Mouse (Mus musculus) CD4-positive, CD25-positive, alpha-beta regulatory T cell, adult 4 months (primary cell): Measurements from ENCODE around the gene Gm45208. TPM values are rescaled to one million over a fixed set of nuclear protein-coding genes. Genes with fewer than 3 reads are reported as not detected.

Source experiments
- ATAC-seq: one replicate; pipeline ENCODE4 v1.8.0; 2017
- polyA plus RNA-seq, 2 experiments: library from polyadenylated mRNA; unstranded; fragments of 100-300 nt; shearing (Covaris generic); gene quantifications; one replicate each; pipeline ENCODE4 v1.2.1; 2017

Gene Gm45208
- polyA plus RNA-seq, 2 experiments from 2014 or later: 1.0 TPM; not detected in 1

DNA sequence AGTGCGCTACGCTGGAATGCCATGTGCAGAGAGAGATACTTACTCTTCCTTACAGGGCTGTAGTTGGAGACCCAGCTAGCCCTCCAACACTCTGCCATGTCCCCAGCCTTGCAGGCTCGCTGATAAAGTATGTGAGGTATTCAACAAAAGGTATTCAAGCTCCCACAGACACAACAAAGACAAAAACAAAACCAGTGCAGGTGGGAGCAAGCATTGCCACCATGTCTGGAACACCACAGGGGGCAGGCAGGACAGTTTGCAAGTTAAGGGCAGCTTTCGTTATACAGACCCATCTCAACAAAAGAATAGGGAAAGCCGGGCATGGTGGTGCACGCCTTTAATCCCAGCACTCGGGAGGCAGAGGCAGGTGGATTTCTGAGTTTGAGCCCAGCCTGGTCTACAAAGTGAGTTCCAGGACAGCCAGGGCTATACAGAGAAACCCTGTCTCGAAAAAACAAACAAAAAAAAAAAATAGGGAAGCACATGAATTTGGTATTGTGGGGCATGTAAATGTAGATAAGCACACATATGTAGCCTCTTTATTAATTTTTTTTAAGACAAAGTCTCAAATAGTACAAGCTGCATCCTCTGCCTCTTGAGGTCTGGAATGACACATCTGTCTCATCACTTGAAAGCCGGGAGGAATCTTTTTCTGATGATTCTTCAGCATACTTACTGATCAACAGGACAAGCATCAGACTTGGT is 53.6 kb downstream of the Gm45208 start:
- ATAC-seq: no peak

DNA sequence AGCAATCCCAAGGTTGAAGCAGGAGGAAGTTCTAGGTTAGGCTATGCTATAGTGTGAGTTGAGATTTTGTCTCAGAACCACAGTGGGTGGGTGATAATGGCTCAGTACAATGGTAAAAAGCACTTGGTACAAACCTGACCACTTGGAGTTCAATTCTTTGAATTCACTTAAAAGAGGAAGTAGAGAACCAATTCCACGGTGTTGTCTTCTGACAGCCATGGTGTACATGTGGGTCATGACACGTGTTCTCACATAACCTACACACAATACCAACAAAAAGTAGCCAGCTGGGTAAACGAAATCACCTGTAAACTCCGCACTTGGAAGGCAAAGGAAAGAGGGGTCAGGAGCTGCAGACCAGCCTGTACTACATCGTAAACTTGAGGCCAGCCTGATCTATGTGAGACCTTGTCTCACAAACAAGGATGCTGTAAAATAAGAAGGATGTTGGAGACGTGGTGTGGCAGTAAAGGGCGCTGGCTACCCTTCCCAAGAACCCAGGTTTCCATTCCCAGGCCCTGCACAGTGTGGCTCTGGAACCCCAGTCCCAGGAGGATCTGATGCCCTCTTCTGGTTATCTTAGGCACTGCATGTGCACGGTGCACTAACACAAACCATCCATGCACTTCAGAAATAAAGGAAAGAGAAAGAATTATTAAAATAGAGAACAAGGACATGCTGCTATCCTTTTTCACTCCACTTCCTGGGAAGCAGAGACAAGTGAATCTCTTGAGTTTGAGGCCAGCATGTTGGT is 54.5 kb downstream of the Gm45208 start:
- peak; percentile 63 for ATAC-seq

DNA sequence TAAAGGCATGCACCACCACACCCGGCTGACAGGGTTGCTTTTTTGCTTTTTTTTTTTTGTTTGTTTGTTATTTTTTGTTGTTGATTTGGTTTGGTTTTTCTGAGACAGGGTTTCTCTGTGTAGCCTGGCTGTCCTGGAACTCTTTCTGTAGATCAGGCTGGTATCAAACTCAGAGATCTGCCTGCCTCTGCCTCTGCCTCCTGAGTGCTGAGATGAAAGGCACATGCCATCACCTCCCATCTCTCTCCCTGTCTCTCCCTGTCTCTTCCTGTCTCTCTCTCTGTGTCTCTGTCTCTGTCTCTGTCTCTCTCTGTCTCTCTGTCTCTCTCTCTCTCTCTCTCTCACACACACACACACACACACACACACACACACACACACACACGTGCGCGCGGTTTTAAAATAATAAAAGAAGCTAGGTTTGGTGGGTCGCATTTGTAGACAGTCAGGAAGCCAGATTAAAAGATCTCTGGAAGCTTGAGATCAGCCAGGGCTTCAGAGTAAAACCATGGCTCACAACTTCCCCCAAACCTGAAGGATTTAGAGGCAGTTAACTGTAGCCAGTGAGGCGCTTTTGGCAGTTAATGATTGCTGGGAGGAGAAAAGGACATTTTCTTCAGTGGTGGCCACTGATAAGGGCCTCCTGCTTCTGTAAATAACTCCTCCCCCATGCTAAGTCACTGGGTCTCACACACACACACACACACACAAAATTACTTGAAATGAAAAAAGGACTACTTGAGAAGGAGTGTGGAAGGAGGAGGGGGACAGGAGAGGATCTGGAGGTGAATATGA is 56.6 kb downstream of the Gm45208 start:
- no peak for ATAC-seq

GRCm38 (mm10) chrX:7779294-7779693 is 57.2 kb downstream of the Gm45208 start:
- no peak for ATAC-seq

Other genes with a start within 250 kb of the Gm45208 start
- gene Foxp3, start 148.6 kb upstream of the Gm45208 start, polyA plus RNA-seq: 10 to 100 TPM; 48.7 to 55.3 TPM
- 1 to 10 TPM; 3.4 to 9.2 TPM for gene Ppp1r3f, start 148.0 kb upstream of the Gm45208 start, polyA plus RNA-seq
- gene Ccdc22, start 116.7 kb upstream of the Gm45208 start, polyA plus RNA-seq: 10 to 100 TPM; 14.0 to 27.4 TPM
- gene Cacna1f, start 115.2 kb upstream of the Gm45208 start, polyA plus RNA-seq: not detected
- 1 to 10 TPM; 9.3 TPM for gene Syp, start 83.8 kb upstream of the Gm45208 start, polyA plus RNA-seq
- 1 to 10 TPM; 8.3 to 9.4 TPM for gene Prickle3, start 65.0 kb upstream of the Gm45208 start, polyA plus RNA-seq
- gene Plp2, start 50.9 kb upstream of the Gm45208 start, polyA plus RNA-seq: 100 to 1,000 TPM; 147 to 155 TPM
- not detected for gene Magix, start 41.0 kb upstream of the Gm45208 start, polyA plus RNA-seq
- gene Gpkow, start 25.1 kb upstream of the Gm45208 start, polyA plus RNA-seq: 10 to 100 TPM; 50.8 to 69.7 TPM
- gene Wdr45, start 7.9 kb upstream of the Gm45208 start, polyA plus RNA-seq: 10 to 100 TPM; 42.8 to 76.1 TPM
- gene Praf2, start 6.2 kb downstream of the Gm45208 start, polyA plus RNA-seq: 10 to 100 TPM; 33.9 to 40.0 TPM
- under 1 TPM; 0.20 to 0.52 TPM for gene Ccdc120, start 28.7 kb downstream of the Gm45208 start, polyA plus RNA-seq
- 10 to 100 TPM in 1 of 2 experiments, 1 to 10 TPM in 1; 8.5 to 14.4 TPM for gene Tfe3, start 40.3 kb downstream of the Gm45208 start, polyA plus RNA-seq
- 10 to 100 TPM; 58.7 to 98.2 TPM for gene Gripap1, start 67.5 kb downstream of the Gm45208 start, polyA plus RNA-seq
- under 1 TPM; 0.63 to 0.72 TPM for gene Kcnd1, start 100.0 kb downstream of the Gm45208 start, polyA plus RNA-seq
- 10 to 100 TPM; 13.7 to 28.6 TPM for gene Otud5, start 119.1 kb downstream of the Gm45208 start, polyA plus RNA-seq
- gene Pim2, start 156.0 kb downstream of the Gm45208 start, polyA plus RNA-seq: 10 to 100 TPM; 33.6 to 41.9 TPM
- 10 to 100 TPM; 17.1 to 35.7 TPM for gene Slc35a2, start 161.8 kb downstream of the Gm45208 start, polyA plus RNA-seq
- 100 to 1,000 TPM; 108 to 123 TPM for gene Pqbp1, start 177.0 kb downstream of the Gm45208 start, polyA plus RNA-seq
- 100 to 1,000 TPM; 107 to 109 TPM for gene Timm17b, start 177.1 kb downstream of the Gm45208 start, polyA plus RNA-seq
- gene Gm10491, start 185.6 kb downstream of the Gm45208 start, polyA plus RNA-seq: not detected
- not detected for gene Gm10490, start 187.3 kb downstream of the Gm45208 start, polyA plus RNA-seq
- gene Pcsk1n, start 197.6 kb downstream of the Gm45208 start, polyA plus RNA-seq: not detected
- gene Eras, start 206.4 kb downstream of the Gm45208 start, polyA plus RNA-seq: not detected
- gene Hdac6, start 225.6 kb downstream of the Gm45208 start, polyA plus RNA-seq: 10 to 100 TPM in 1 of 2 experiments, 1 to 10 TPM in 1; 8.3 to 15.9 TPM